Mouse (Mus musculus): ENCODE data around the gene Pan2.

DNA sequence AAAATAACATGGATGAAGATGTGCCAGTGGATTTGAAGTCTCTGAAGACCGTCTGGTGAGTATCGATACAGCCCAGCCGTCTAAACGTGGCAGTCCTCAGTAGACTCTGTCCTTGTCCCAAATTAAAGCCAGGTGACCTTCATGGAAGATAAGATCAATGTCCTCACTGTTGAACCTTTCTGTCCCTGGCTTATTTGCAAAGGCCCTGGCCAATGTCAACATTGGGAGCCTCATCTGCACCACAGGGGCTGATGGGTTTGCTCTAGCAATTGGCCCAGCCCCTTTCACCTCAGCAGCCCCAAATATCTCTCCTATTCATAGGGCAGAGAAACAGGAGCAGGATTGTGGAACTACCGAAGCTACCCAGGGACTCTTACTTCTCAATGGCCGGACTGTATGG is 34.8 kb upstream of the Pan2 start, which contains the start of gene Apof:
- TF ChIP-seq TAL1 (IDR thresholded peaks at IDR 0.05; ENCODE audit: low read length) (no peak), GATA1 (IDR thresholded peaks at IDR 0.05; ENCODE audit: low read length) (no peak)

All from erythroblast, embryonic 14.5 days (primary cell).